Mouse (Mus musculus): ENCODE measurements at regions not wholly inside any gene's neighbourhood (a gene's known extent, or its start where the extent isn't known, plus 50 kb on each side); places are given as distances from the start of the nearest gene placed in this dataset.

DNA sequence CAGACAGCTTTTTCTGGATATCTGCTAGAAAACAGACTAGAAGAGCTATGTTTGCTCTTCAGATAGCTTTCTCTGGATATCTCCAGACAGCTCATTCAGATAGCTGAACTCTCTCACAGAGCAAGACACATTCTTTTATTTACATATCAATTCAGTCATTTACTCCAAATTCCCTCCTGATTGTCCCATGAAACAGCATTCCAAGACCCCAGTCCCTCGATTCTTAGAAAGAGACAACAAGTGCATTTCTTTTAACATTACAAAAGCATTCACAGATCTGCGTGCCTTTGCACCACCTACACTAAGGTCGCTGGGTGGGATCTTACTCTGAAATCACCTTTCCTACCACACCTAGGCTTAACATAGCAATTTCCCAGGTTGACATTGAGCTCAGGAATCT is 1039.5 kb upstream of the Ddx18 start:
- no peak for ATAC-seq (replicated peaks; ENCODE audit: insufficient number of reproducible peaks, low FRiP score, low TSS enrichment, poor library complexity, severe bottlenecking)

GRCm38 (mm10) chr1:122575954-122576353 is 1008.2 kb upstream of the Ddx18 start:
- ATAC-seq (replicated peaks; ENCODE audit: insufficient number of reproducible peaks, low FRiP score, low TSS enrichment, poor library complexity, severe bottlenecking): no peak

DNA sequence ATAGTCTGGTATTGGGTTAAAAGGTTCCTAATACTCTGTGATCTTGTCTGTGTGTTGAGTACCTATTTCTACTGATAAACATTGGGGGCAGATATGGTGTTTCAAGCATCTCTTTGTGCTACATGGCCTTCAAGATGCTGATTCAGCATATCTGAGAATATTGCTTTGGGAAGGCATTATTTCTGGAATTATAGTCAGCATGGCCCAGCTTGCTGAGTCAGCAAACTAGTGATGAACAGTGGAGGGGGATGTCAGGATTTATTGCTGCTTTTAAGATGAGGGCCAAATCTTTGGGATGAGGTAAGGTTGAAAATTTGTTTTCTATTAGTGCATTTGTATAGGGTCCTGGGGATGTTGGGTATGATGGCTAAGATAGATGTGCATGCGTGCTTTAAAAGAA is 983.8 kb upstream of the Ddx18 start:
- ATAC-seq (replicated peaks; ENCODE audit: insufficient number of reproducible peaks, low FRiP score, low TSS enrichment, poor library complexity, severe bottlenecking): no peak

DNA sequence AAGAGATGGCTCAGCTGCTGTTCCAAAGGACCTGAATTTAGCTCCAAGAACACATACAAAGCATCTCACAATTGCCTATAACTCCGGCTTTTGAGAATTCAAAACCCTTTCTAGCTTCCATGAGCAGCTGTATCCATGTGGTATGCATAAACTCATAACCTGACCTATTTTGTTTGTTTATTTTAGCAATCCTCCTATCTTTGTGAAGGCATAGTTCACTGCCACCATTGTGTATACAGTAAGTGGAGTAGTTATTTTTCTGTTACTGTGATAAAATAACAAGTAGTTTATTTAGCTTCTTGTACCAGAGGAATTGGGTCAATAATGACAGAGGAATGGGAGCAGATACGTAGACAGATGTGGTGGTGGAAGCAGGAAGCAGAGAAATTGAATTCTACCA is 941.8 kb upstream of the Ddx18 start:
- ATAC-seq (replicated peaks; ENCODE audit: insufficient number of reproducible peaks, low FRiP score, low TSS enrichment, poor library complexity, severe bottlenecking): no peak

DNA sequence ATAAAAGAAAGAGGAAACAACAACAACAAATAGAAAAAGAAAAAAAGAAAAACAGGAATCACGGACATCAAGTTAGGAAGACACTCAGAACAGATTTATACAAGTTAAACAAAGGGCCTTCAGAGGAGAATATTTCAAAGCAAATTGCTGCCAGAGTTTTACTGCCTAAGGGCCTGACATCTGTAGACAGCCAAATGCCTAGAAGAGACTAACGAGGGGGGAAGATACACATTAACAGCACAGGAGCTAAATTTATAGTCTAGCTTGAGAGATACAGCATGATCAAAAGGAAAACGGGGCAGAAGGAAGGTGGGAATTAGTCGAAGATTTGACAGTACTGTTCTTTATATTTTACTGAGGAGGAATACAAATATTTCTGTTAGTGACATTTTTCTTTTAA is 933.9 kb upstream of the Ddx18 start:
- ATAC-seq (replicated peaks; ENCODE audit: insufficient number of reproducible peaks, low FRiP score, low TSS enrichment, poor library complexity, severe bottlenecking): no peak

DNA sequence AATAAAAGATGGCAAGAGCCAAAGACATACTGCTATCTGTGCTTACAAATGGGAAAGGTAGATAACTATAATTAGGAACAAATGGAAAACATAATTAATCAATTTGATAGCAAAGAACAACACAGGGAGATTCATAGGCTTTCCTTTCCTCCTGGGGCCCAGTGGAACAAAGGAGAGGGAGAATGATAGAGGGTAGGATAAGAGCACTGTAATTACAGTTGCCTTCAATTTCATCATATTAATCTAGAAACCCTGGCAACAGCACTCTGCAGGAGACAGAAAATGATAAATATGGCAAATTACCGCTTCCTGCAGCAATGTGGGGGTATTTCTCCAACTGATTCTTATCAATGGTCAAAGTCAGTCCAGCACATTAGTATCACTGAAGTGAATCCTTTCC is 910.2 kb upstream of the Ddx18 start:
- ATAC-seq (replicated peaks; ENCODE audit: insufficient number of reproducible peaks, low FRiP score, low TSS enrichment, poor library complexity, severe bottlenecking): no peak

- ATAC-seq (replicated peaks; ENCODE audit: insufficient number of reproducible peaks, low FRiP score, low TSS enrichment, poor library complexity, severe bottlenecking): no peak
Measured at GRCm38 (mm10) chr1:122463931-122464330, 896.1 kb upstream of the Ddx18 start.

DNA sequence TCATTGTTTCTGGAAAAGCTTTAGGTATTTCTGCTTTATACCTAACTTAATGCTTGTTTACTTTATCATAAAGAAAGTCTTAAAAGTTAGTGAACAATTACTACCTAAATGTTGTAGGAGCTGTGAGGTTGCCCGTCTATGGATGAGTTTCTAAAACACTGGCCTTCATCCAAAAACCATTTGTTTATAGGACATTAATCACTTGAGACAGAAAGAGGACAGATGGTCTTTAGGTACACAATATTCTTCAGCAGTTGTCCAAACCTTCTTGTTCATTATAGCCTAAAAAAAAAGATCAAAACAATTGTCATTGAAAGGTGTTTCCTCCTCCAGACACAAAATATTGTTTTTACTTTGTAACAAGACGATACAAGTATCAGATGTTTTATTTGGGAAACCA is 891.3 kb upstream of the Ddx18 start:
- no peak for ATAC-seq (replicated peaks; ENCODE audit: insufficient number of reproducible peaks, low FRiP score, low TSS enrichment, poor library complexity, severe bottlenecking)

GRCm38 (mm10) chr1:122454881-122455280 is 887.1 kb upstream of the Ddx18 start:
- ATAC-seq (replicated peaks; ENCODE audit: insufficient number of reproducible peaks, low FRiP score, low TSS enrichment, poor library complexity, severe bottlenecking): no peak

DNA sequence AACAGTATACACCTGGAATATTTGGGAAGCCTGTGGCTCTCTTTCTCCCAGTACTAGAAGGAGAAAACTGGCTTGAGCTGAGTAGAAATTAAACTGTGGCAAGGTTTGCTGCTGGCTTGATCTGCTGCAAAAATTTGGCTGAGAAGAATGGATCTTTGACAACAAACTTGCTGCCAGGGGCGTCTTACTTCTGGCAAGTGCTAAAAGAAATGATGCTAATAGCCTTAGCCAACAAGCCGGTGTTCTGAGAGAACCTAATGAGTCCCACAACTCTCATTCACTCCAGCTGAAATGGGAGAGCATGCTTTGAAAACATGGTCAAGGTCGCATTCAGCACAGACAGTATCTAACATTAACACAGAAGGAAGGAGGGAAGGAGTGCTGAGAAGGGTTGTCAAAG is 885.8 kb upstream of the Ddx18 start:
- ATAC-seq (replicated peaks; ENCODE audit: insufficient number of reproducible peaks, low FRiP score, low TSS enrichment, poor library complexity, severe bottlenecking): no peak

DNA sequence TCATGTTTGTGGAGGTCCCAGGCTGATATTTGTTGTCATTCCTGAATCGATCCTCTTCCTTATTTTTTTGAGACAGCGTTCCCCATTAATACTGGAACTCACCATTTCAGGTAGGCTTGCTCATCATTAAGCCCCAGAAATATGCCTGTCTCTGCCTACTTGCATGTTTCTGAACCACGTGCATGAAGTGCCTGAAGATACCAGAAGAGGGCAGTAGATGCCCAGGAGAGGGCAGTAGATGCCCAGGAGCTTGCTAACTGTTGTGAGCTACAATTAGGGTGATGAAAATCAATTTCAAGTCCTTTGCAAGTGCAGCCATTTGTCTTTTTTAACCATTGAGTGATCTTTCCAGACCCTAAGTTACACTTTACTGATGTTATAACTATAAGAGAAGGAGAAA is 871.6 kb upstream of the Ddx18 start:
- ATAC-seq (replicated peaks; ENCODE audit: insufficient number of reproducible peaks, low FRiP score, low TSS enrichment, poor library complexity, severe bottlenecking): no peak

DNA sequence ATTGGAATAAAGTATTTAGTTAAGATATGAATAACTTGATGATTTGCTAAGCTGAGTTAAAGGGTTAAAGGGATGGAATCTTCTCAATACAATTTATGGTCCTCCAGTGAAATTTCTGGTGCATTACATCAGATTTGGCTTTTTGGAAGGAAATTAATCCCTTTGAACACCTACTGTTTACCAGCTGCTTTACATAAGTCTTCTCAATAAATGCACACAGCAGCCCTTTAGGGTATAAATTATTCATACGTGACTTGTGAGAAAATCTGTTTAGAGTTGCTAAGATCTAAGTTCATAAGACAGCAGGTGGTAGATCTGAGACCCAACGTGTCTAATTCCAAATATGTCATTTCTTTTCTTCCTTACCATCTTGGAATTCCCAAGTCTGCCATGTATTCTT is 855.7 kb upstream of the Ddx18 start:
- ATAC-seq (replicated peaks; ENCODE audit: insufficient number of reproducible peaks, low FRiP score, low TSS enrichment, poor library complexity, severe bottlenecking): no peak

GRCm38 (mm10) chr1:122396342-122396741 is 828.6 kb upstream of the Ddx18 start:
- no peak for ATAC-seq (replicated peaks; ENCODE audit: insufficient number of reproducible peaks, low FRiP score, low TSS enrichment, poor library complexity, severe bottlenecking)

DNA sequence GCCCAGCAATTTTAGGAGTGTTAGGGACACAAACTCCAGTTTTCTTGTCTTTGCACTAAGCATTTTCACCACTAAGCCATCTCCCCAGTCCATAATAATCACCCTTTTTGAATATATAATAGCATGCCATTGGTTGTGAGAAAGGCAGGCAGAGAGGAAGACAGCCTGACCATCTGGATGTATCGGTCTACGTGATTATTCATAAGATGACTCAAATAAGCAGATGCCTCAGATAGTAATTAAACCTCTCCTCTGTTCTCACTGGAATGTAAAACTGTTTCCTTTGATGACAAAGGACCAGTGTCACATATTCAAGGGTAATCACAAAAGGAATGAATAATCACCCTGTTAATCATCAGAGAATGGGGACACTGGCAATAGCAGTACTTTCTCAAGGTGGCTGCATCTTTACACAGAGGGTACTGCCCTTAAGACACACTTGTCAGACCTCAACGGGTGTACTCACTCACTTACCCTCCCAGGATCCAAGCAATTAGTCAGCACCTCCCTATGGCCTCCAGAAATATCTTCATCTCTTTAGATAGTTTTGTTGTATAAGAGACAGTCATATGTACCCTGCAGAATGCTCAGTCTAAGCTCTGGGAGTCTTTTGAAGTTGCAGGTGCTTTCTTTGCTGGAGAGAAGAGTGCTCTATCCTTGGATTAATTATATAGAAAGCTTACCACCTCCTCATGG is 826.0 kb upstream of the Ddx18 start:
- ATAC-seq (replicated peaks; ENCODE audit: insufficient number of reproducible peaks, low FRiP score, low TSS enrichment, poor library complexity, severe bottlenecking): no peak

DNA sequence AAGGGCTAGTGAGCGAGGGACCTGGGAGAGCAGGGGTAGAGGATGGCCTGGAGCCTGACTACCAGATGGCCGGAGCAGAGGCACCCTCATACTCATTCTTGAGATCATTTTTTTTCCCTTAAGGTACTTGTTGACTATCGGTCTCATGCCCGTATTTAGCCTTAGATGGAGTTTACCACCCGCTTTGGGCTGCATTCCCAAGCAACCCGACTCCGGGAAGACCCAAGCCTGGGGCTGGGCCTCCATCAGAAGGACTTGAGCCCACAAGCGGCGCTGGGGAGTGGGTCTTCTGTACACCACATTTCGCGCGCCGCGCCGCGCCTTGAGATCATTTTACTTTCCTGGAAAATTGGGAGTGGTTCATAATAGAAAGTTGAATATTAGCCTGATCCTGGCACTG is 789.2 kb upstream of the Ddx18 start:
- ATAC-seq (replicated peaks; ENCODE audit: insufficient number of reproducible peaks, low FRiP score, low TSS enrichment, poor library complexity, severe bottlenecking): peak; percentile 93

DNA sequence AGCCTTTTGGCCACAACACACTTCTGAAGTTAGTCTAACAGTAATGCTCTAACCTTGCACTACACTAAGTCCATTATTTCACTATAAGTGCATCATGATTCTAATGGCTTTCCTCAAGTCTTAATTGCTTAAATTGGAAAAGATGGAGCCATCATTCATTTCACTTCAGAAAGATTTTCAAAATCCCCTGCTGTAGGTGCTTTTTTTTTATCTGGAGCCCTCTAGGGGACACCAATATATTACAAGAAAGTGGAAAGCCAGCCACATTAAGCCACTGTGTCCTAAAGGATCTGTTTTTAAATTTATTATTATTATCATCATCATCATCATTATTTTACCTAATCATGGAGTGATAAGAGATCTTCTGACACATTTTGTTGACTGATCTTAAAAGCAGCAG is 783.7 kb upstream of the Ddx18 start:
- ATAC-seq (replicated peaks; ENCODE audit: insufficient number of reproducible peaks, low FRiP score, low TSS enrichment, poor library complexity, severe bottlenecking): no peak

DNA sequence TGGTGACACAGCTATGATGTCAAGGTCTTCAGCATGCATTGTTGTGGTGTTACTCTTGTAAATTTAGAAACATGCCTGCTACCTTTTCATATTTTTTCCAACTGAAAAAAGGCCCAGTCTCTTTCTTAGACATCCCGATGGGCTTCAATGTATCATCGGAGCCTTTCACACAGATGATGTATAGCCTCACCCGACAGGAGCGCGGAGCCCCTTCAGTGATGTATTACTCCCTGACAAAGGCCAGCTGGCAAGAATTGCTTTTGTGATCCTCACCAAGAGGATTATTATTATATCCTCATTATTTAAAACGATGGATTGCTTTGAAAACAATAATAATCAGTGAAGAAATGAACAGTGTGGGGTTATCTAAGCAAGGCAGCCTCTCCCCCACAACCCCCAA is 765.5 kb upstream of the Ddx18 start:
- no peak for ATAC-seq (replicated peaks; ENCODE audit: insufficient number of reproducible peaks, low FRiP score, low TSS enrichment, poor library complexity, severe bottlenecking)

DNA sequence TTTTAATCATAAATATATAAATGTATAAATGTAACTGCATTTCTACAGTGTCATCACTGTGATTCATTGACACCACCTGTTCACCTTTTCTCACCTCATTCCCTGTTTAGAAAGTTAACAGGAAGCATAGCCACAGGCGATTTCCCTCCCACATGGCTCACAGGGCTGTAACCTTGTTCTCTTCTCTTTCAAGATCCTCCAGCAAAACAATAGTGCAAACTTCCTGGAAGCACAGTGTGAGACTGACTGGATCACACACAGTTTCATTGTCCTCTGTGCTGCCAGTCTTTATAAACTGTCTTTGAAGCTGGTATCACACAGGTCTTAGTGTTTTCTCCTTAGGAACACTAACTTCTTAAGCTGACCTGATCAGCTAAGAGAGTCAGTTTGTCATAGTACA is 760.5 kb upstream of the Ddx18 start:
- no peak for ATAC-seq (replicated peaks; ENCODE audit: insufficient number of reproducible peaks, low FRiP score, low TSS enrichment, poor library complexity, severe bottlenecking)

Data from monocyte, adult 5-6 weeks (primary cell).